9 mouse cellular contexts compared by ENCODE assay signal in genomic region chr10:93276857-93277256, GRCm38 (mm10). TPM values are rescaled to one million over a fixed set of nuclear protein-coding genes. Genes with fewer than 3 reads are reported as not detected.
DNase-seq lines count a peak whose midpoint lies in the region; ATAC-seq and TF ChIP-seq lines count a peak whose summit lies in the region.
"Had no signal": no experiment of that assay in that cellular context is flagged by ENCODE, and none has a peak within 500 bp of the region (broad histone marks: within the 10 kb centered on the region; RNA-seq: fewer than 3 reads in every experiment).

No protein-coding gene starts in this region.

- H3K27me3 ChIP-seq in kidney, embryonic 14.5 days (ENCODE audit: control insufficient read depth, insufficient read depth, low read length) = no peaks in the 10 kb centered on the region
- no peaks in the 10 kb centered on the region for H3K27me3 ChIP-seq in hindbrain, embryonic 12.5 days
- no peaks in the 10 kb centered on the region for H3K27me3 ChIP-seq in midbrain, postnatal 0 days (ENCODE audit: insufficient read depth, low read length)

- H3K36me3 ChIP-seq in kidney, embryonic 14.5 days (ENCODE audit: control insufficient read depth, insufficient read depth, low read length) = peaks cover 12% of the 10 kb centered on the region; the same call in 1 of the 2 replicates
- no peaks in the 10 kb centered on the region for H3K36me3 ChIP-seq in hindbrain, embryonic 12.5 days
- no peaks in the 10 kb centered on the region for H3K36me3 ChIP-seq in midbrain, postnatal 0 days (ENCODE audit: insufficient read depth, low read length)
- H3K36me3 ChIP-seq: G1E had no signal

- no peaks in the 10 kb centered on the region for H3K9me3 ChIP-seq in kidney, embryonic 14.5 days (ENCODE audit: control insufficient read depth, low read length)
- no peaks in the 10 kb centered on the region for H3K9me3 ChIP-seq in hindbrain, embryonic 12.5 days (replicated peaks)
- H3K9me3 ChIP-seq in midbrain, postnatal 0 days (ENCODE audit: low read length) = no peaks in the 10 kb centered on the region
- H3K9me3 ChIP-seq: G1E had no signal

- H3K4me2 ChIP-seq in kidney, embryonic 14.5 days (replicated peaks; ENCODE audit: low read depth, low read length) = peak overlapping the region; percentile 20; the same call in 1 of the 2 replicates
- H3K4me2 ChIP-seq in hindbrain, embryonic 12.5 days (replicated peaks) = peak overlapping the region; percentile 55
- peak overlapping the region; percentile 48 for H3K4me2 ChIP-seq in midbrain, postnatal 0 days (ENCODE audit: low read depth, low read length, poor library complexity, severe bottlenecking)

- no peak for DNase-seq in kidney, postnatal 10 days
- peak; percentile 80 to 82 for DNase-seq in cerebellum, postnatal 10 days
- DNase-seq in midbrain, postnatal 0 days (ENCODE audit: low spot score) = peak; percentile 42
- DNase-seq in adrenal gland, adult 8-10 months = no peak
- no peak for DNase-seq in adrenal gland, adult (ENCODE audit: inconsistent age in 2 of 2, low spot score in 1 of 2)

- no peak overlapping the region for H3K9ac ChIP-seq in kidney, embryonic 14.5 days (ENCODE audit: low read depth, low read length)
- H3K9ac ChIP-seq in hindbrain, embryonic 12.5 days = peak overlapping the region; percentile 27; the same call in 1 of the 2 replicates
- no peak overlapping the region; the same call in 1 of the 2 replicates for H3K9ac ChIP-seq in midbrain, postnatal 0 days (replicated peaks; ENCODE audit: low read length, poor library complexity, severe bottlenecking)

- no peak overlapping the region for H3K27ac ChIP-seq in kidney, embryonic 14.5 days (ENCODE audit: low read depth, low read length)
- H3K27ac ChIP-seq in hindbrain, embryonic 12.5 days = peak overlapping the region; percentile 55
- H3K27ac ChIP-seq in midbrain, postnatal 0 days (ENCODE audit: low read depth, low read length) = peak overlapping the region; percentile 77

- peaks cover 26% of the 10 kb centered on the region; the same call in 1 of the 2 replicates for H3K4me1 ChIP-seq in kidney, embryonic 14.5 days (ENCODE audit: control insufficient read depth, insufficient read depth, low read length)
- peaks cover 40% of the 10 kb centered on the region for H3K4me1 ChIP-seq in hindbrain, embryonic 12.5 days
- peaks cover 11% of the 10 kb centered on the region; the same call in 1 of the 2 replicates for H3K4me1 ChIP-seq in midbrain, postnatal 0 days (ENCODE audit: insufficient read depth, low read length)

- WGBS in kidney, embryonic 14.5 days = 34% methylated on average over 9 of the region's 9 CpGs
- 58% methylated on average over 9 of the region's 9 CpGs for WGBS in hindbrain, embryonic 12.5 days
- WGBS in midbrain, postnatal 0 days = 44% methylated on average over 9 of the region's 9 CpGs

- no peak for TF ChIP-seq CTCF in midbrain, postnatal 0 days (IDR thresholded peaks at IDR 0.05)

- ATAC-seq in kidney, embryonic 14.5 days (ENCODE audit: low FRiP score, low TSS enrichment) = no peak
- ATAC-seq in hindbrain, embryonic 12.5 days (ENCODE audit: low FRiP score) = no peak
- no peak for ATAC-seq in midbrain, postnatal 0 days (ENCODE audit: low FRiP score)
- no peak for ATAC-seq in erythroid progenitor cell, adult 5-6 weeks (replicated peaks; ENCODE audit: low FRiP score, poor library complexity, severe bottlenecking)

- no peak overlapping the region for H3K4me3 ChIP-seq in kidney, embryonic 14.5 days (ENCODE audit: low read length)
- H3K4me3 ChIP-seq in hindbrain, embryonic 12.5 days = peak overlapping the region; percentile 30
- H3K4me3 ChIP-seq in midbrain, postnatal 0 days (ENCODE audit: low read depth, low read length) = peak overlapping the region; percentile 26

RNA-seq across cellular contexts. Expression of gene Elk3, which starts 34.1 kb away (rescaled TPM):
- polyA plus RNA-seq in kidney, embryonic 14.5 days (2014; fragmentation: Nextera tagmentation; extraction: Ambion mirVana) = 43.4 and 49.1 TPM in 2 replicates
- 20.9 and 23.6 TPM in 2 replicates for polyA plus RNA-seq in hindbrain, embryonic 12.5 days (2016; fragmentation: Nextera tagmentation; extraction: Ambion mirVana)
- 6.9 and 8.1 TPM in 2 replicates for total RNA-seq in midbrain, postnatal 0 days (2014; rRNA removed)
- polyA plus RNA-seq in midbrain, postnatal 0 days (2015; fragmentation: Nextera tagmentation; extraction: Ambion mirVana) = 6.2 and 6.9 TPM in 2 replicates
- total RNA-seq in erythroid progenitor cell, adult 5-6 weeks (2015; ENCODE audit: low replicate concordance) = 3.2 and 5.0 TPM in 2 replicates
- 3.5 and 3.9 TPM in 2 replicates for total RNA-seq in erythroid progenitor cell, adult 5-6 weeks (2017; ENCODE audit: low replicate concordance)
- 10 to 100 TPM; 32.3 to 51.1 (median 46.1) TPM for total RNA-seq in adrenal gland, adult 8-10 months (2022)
- polyA plus RNA-seq: G1E had no signal

Comparison
In these comparisons a context has a peak if more than half of its experiments do, and no peak if none do; other contexts are left out.
1. DNase-seq: peak in cerebellum, postnatal 10 days (2 of 2) and midbrain, postnatal 0 days (single experiment); none in kidney, postnatal 10 days (single experiment), adrenal gland, adult 8-10 months (single experiment) and adrenal gland, adult (0 of 2).
2. Peak in every context shown above with its lines, with median percentiles within 50 percentile points of each other: H3K4me2 ChIP-seq.